Mouse (Mus musculus): ENCODE data around the gene Gm3298.
"Not testable (repeated sequence)": the region's sequence is repeated elsewhere in the genome, so short reads cannot be mapped to it uniquely, and the experiment has no call there.

Gm3298 gene

DNA sequence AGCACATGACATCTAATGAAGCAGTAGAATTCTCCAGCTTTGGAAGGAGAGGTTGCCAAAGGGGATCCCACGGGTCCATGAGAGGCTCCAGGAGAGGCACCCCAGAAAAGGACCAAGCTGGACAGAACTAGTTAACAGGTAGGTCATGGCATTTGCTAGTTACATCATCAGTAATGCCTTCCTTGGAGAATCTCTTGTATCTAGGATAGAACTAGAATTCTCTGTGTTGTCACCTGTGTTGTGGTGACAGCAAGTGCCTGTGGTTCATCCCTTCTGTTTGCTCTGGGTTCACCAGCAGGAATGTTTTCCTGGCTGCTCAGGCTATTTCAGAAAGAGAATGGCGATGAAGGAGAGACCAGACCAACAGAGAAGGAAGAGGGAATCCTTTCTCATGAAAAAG, at the start of gene Gm3298:
TSS of gene Gm3298 (plus strand) at position 301 of the 400 bp plus-strand sequence.
- not testable (repeated sequence) for DNase-seq (ENCODE audit: low spot score in 2 of 2)

- not testable (repeated sequence) for DNase-seq (ENCODE audit: low spot score in 2 of 2)
Observed at GRCm38 (mm10) chr14:4983635-4984034, 32.1 kb upstream of the Gm3298 start, which contains the start of gene Gm8297. TSS of gene Gm8297 (plus strand) at chr14:4983935.

- DNase-seq (ENCODE audit: low spot score in 2 of 2), result not testable (repeated sequence)
Observed at GRCm38 (mm10) chr14:5050329-5050728, 34.6 kb downstream of the Gm3298 start, which contains the start of gene 4930555G01Rik. TSS of gene 4930555G01Rik (plus strand) at chr14:5050629.

All from spleen, postnatal 4 days (tissue).